Mouse (Mus musculus) embryonic facial prominence, embryonic 14.5 days (tissue): Measurements from ENCODE around the gene Zdhhc19. TPM values are rescaled to one million over a fixed set of nuclear protein-coding genes. Genes with fewer than 3 reads are reported as not detected.

Source experiments
- ATAC-seq: fragments of 200-750 bp; cut with Nextera tagmentation; 2 replicates; pipeline ENCODE4 v1.8.0; 2017; ENCODE audit warnings: low read depth, moderate number of reproducible peaks, moderate TSS enrichment
- DNase-seq: peaks from one replicate; pipeline ENCODE4 v3.0.0-alpha.2; 2015; ENCODE audit warnings: low spot score
- H3K27ac ChIP-seq: fragments of 300-500 bp; sonication (generic); replicated peaks from 2 replicates; pipeline ENCODE4 v1.5.1; 2014; ENCODE audit warnings: low read depth, mild to moderate bottlenecking, low read length, moderate library complexity
- H3K27me3 ChIP-seq: fragments of 300-500 bp; sonication (generic); replicated peaks from 2 replicates; pipeline ENCODE4 v1.6.1; 2014; ENCODE audit warnings: low read length; ENCODE audit not compliant: control insufficient read depth, insufficient read depth
- H3K36me3 ChIP-seq: fragments of 300-500 bp; sonication (generic); 2 replicates; pipeline ENCODE4 v1.6.1; 2014; ENCODE audit warnings: low read length, mixed read lengths; ENCODE audit not compliant: control insufficient read depth, insufficient read depth
- H3K4me1 ChIP-seq: fragments of 300-500 bp; sonication (generic); 2 replicates; pipeline ENCODE4 v1.6.1; 2014; ENCODE audit warnings: antibody characterized with exemption, low read length; ENCODE audit not compliant: control insufficient read depth, insufficient read depth
- H3K4me2 ChIP-seq: fragments of 300-500 bp; sonication (generic); 2 replicates; pipeline ENCODE4 v1.6.1; 2014; ENCODE audit warnings: low read depth, mild to moderate bottlenecking, low read length, moderate library complexity, mixed read lengths
- H3K4me3 ChIP-seq: fragments of 300-500 bp; sonication (generic); 2 replicates; pipeline ENCODE4 v1.5.1; 2014; ENCODE audit warnings: low read depth, mild to moderate bottlenecking, low read length
- H3K9ac ChIP-seq: fragments of 300-500 bp; sonication (generic); 2 replicates; pipeline ENCODE4 v1.6.1; 2014; ENCODE audit warnings: low read depth, mild to moderate bottlenecking, low read length, moderate library complexity, mixed read lengths
- H3K9me3 ChIP-seq: fragments of 300-500 bp; sonication (generic); 2 replicates; pipeline ENCODE4 v1.6.1; 2016; ENCODE audit warnings: low read length; ENCODE audit not compliant: control insufficient read depth
- WGBS: fragments of 180-500 bp; shearing (Covaris S2); extraction: QIAGEN DNeasy Blood & Tissue Kit; methylation state at CpG from one replicate; pipeline ENCODE4 v1.1.7; 2014; 5-methylcytosine and 5-hydroxymethylcytosine counted together
- polyA plus RNA-seq: library from polyadenylated mRNA; unstranded; fragments of >200 nt; fragmentation: Nextera tagmentation; extraction: Ambion mirVana; gene quantifications from 2 replicates; pipeline ENCODE4 v1.2.1, GENCODE M21; 2014

Zdhhc19 gene
- polyA plus RNA-seq, 1 experiment from 2014 or later: not detected

DNA sequence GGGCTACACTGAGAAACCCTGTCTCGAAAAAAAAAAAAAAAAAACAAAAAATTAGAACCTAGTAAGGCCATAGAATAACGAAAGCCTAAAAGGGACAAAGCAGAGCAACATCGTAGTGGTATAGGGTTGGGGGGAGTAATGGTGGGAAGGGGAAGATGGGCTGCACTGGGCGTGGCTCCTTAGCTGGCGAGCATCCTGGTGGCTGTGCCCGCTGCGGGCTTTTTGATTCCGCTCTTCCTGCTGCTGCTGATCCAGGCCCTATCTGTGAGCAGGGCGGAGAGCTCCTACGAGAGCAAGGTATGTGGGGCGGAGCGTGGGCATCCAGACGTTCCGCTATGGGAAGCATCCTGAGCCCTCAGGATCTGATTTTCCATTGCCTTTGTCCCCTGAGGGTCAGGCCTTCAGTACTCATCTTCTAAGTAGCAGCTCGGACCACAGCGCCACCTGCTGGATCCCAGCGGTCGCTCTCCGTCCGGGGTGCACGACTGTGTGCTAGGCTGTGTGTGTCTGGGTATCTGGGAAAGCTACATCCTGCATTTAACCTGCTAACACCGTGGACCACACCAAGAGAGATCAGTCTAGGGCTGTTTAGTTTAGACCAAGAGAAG is 3.5 kb downstream of the Zdhhc19 start:
- Histone ChIP-seq H3K4me1 (no peaks in the 10 kb centered on the region), H3K4me2 (peak overlapping the region; percentile 77), H3K4me3 (peak overlapping the region; percentile 42), H3K9ac (peak overlapping the region; percentile 64), H3K36me3 (no peaks in the 10 kb centered on the region), H3K9me3 (no peaks in the 10 kb centered on the region), H3K27ac (no peak overlapping the region), H3K27me3 (no peaks in the 10 kb centered on the region)
- ATAC-seq: peak; percentile 95
- DNase-seq: peak; percentile 92
- WGBS: 9% methylated on average over 19 of the region's 22 CpGs

DNA sequence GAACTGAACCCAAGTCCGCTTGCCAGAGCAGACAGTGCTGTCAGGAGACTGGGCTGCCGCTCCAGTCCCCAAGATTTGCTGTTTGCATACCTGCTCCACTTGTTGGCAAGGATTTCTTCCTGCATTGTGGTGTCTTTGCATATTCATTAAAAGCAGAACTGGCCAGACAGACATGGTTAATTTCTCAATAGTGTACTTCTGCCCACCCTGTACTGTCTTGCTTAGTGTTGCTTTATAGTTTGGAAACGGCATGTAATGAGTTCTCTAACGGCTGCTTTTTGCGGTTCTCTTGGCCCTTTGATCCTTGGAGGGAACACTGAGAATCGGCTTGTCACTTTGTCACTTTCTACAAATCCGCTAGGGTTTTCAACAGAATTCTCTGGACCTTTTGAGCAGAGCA is 5.4 kb downstream of the Zdhhc19 start:
- no peak for ATAC-seq
- Histone ChIP-seq H3K36me3 (no peaks in the 10 kb centered on the region), H3K4me2 (no peak overlapping the region)

DNA sequence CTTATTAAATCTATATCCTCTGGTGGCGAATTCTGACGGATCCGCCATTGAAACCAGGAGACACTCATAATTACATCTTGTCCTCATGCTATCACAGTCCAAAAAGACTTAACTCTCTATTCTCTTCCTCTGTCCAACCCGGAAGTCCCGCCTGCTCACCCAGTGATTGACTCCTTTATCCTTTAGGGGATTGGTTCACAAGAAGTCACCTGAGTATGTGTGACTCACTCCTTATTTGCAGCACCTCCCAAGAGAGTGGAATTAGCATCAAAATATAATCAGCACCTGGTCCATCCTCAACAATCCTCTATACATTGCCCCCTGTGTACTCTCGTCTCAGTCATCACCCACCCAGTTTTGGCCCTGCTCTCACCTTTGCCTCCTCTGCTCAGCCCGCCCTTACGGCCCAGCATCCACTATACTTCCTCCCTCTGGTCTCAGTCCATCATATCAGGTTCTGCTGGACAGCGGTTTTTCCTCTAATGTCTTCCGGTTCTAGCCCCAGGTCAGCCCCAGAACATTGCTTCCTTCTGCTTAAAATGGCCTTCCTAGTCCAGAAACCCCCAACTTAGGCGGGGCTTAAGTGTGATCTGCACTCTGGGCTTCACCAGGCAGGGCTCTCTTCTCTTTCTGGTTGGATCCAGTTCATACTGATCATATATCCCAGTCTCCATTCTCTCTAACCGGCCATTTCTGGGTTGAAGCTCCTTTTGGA is 6.7 kb downstream of the Zdhhc19 start:
- Histone ChIP-seq H3K9me3 (no peaks in the 10 kb centered on the region), H3K9ac (no peak overlapping the region), H3K27me3 (no peaks in the 10 kb centered on the region), H3K27ac (no peak overlapping the region), H3K4me1 (no peaks in the 10 kb centered on the region), H3K4me3 (no peak overlapping the region), H3K4me2 (no peak overlapping the region), H3K36me3 (no peaks in the 10 kb centered on the region)
- DNase-seq: no peak
- no peak for ATAC-seq
- WGBS: 83% methylated on average over 12 of the region's 12 CpGs

More for the DNA sequence above, 5.4 kb downstream of the Zdhhc19 start:
- Histone ChIP-seq H3K4me1 (no peaks in the 10 kb centered on the region), H3K27me3 (no peaks in the 10 kb centered on the region), H3K4me3 (no peak overlapping the region), H3K9me3 (no peaks in the 10 kb centered on the region), H3K27ac (no peak overlapping the region), H3K9ac (no peak overlapping the region)
- 68% methylated on average over 7 of the region's 7 CpGs for WGBS
- no peak for DNase-seq

DNA sequence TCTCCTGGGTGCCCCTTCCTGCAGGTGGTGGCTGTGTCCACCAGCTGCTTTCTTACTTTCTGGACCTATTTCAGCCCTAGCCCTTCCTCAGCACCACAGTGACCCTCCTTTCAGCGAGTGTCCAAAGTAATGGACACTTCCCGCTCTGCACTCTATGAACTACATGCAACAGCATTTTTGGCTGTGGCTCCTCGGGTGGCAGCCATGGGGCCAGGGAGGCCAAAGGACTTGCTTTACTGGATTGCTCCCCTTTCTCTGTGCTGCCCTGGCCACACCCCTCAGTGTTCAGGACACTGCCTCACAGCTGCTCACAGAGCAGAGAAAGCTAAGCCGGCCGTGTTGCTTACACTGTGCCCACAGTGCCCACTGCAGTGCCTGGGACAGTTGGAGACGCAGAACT is 7.6 kb downstream of the Zdhhc19 start:
- WGBS: 73% methylated on average over 6 of the region's 6 CpGs
- H3K4me1 ChIP-seq: no peaks in the 10 kb centered on the region
- no peak for ATAC-seq
- H3K9ac ChIP-seq: no peak overlapping the region
- no peaks in the 10 kb centered on the region for H3K27me3 ChIP-seq
- H3K4me3 ChIP-seq: no peak overlapping the region
- no peak overlapping the region for H3K27ac ChIP-seq
- H3K36me3 ChIP-seq: no peaks in the 10 kb centered on the region
- DNase-seq: no peak
- H3K4me2 ChIP-seq: no peak overlapping the region
- no peaks in the 10 kb centered on the region for H3K9me3 ChIP-seq

DNA sequence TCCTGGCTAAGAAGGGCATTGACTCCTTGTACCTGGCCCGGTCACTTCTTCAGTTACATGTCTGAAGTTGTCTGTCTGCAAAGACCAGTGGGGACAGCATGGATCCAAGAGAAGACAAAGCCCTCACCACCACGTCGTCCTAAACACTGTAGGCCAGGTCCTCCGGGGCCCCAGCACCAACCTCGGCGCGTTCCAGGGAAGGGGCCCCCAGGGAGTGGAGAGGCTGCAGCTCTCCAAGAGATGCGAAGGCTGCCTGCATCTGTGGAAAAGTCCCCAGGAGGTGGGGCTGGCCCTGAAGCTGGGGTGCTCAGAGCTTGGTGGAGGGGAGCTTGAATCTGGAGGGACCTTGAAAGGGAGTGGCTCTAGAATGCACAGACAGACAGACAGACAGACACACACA is 10.2 kb downstream of the Zdhhc19 start:
- no peak for ATAC-seq
- no peak overlapping the region for H3K4me2 ChIP-seq
- WGBS: 68% methylated on average over 8 of the region's 8 CpGs

DNA sequence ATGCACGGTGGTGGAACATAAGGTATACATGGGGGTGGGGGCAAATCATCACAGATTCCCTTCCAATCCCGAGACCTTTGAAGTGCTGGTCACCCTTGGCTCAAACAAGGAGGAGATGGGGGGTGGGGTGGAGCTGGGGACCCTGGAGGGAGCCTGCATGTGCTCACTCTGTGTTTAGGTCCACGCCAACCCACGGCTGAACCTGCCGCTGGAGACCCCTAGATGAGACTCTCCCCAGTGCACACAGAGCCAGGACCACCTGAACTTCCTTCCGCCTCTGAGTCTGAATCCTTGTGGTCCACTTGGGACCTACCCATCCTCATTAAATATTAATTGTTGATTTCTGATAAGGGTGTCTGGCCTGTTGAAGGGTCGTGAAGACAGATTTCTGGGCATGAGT is 10.8 kb downstream of the Zdhhc19 start:
- Histone ChIP-seq H3K4me3 (no peak overlapping the region), H3K36me3 (no peaks in the 10 kb centered on the region), H3K4me1 (no peaks in the 10 kb centered on the region; the same call in 1 of the 2 replicates), H3K4me2 (no peak overlapping the region), H3K9me3 (no peaks in the 10 kb centered on the region), H3K27me3 (no peaks in the 10 kb centered on the region), H3K27ac (no peak overlapping the region), H3K9ac (no peak overlapping the region)
- DNase-seq (no peak), ATAC-seq (no peak)
- WGBS: 72% methylated on average over 7 of the region's 7 CpGs

More for the DNA sequence above, 10.2 kb downstream of the Zdhhc19 start:
- no peaks in the 10 kb centered on the region for H3K36me3 ChIP-seq
- no peaks in the 10 kb centered on the region for H3K27me3 ChIP-seq
- no peak overlapping the region for H3K9ac ChIP-seq
- H3K27ac ChIP-seq: no peak overlapping the region
- H3K4me3 ChIP-seq: no peak overlapping the region
- no peak for DNase-seq
- H3K4me1 ChIP-seq: no peaks in the 10 kb centered on the region
- H3K9me3 ChIP-seq: no peaks in the 10 kb centered on the region

DNA sequence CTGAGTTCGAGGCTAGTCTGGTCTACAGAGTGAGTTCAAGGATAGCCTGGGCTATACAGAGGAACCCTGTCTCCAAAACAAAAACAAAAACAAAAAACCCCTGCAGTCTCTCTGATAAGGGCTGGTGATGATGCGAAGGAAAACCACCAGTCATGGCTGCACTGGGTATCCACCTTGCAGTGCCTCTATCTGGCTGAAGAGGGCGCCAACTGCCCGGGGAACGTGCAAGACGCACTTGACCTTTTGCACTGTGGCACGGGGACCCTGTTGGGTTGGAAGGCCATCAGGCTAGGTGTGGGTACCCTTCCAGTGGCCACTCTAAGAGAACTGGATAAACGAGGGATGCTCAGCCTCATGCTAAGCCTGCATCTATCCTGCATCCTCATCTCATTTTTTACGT is 11.3 kb downstream of the Zdhhc19 start:
- DNase-seq (no peak), ATAC-seq (no peak)
- H3K4me2 ChIP-seq: no peak overlapping the region
- no peaks in the 10 kb centered on the region; the same call in 1 of the 2 replicates for H3K4me1 ChIP-seq
- H3K27me3 ChIP-seq: no peaks in the 10 kb centered on the region
- 27% methylated on average over 9 of the region's 9 CpGs for WGBS
- no peaks in the 10 kb centered on the region for H3K9me3 ChIP-seq
- H3K9ac ChIP-seq: no peak overlapping the region
- H3K27ac ChIP-seq: no peak overlapping the region
- no peak overlapping the region for H3K4me3 ChIP-seq
- no peaks in the 10 kb centered on the region for H3K36me3 ChIP-seq

DNA sequence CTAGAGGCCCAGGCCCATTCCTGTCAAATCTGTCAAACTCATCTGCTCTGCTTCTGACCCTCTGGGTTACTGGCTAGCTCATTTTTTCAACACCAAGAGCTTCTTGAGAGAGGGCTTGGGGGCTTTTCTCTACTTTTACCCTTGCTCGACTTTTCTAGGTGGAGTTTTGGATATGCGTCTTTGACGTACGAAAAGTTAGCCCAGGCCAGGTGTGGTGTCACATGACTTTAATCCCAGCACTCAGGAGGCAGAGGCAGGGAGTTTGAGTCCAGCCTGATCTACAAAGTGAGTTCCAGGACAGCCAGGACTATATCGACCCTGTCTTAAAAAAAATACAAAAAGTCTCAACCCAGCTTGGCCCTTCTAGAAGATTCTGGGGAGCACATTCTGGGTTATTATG is 12.0 kb downstream of the Zdhhc19 start:
- DNase-seq: no peak
- H3K9me3 ChIP-seq: no peaks in the 10 kb centered on the region
- no peak for ATAC-seq
- no peak overlapping the region for H3K4me3 ChIP-seq
- H3K36me3 ChIP-seq: no peaks in the 10 kb centered on the region
- H3K4me1 ChIP-seq: no peaks in the 10 kb centered on the region; the same call in none of the 2 replicates
- 78% methylated on average over 5 of the region's 5 CpGs for WGBS
- no peak overlapping the region for H3K4me2 ChIP-seq
- H3K27me3 ChIP-seq: no peaks in the 10 kb centered on the region
- H3K9ac ChIP-seq: no peak overlapping the region
- no peak overlapping the region for H3K27ac ChIP-seq
